Mouse (Mus musculus) lung, embryonic 16.5 days (tissue): ENCODE data around the gene Nynrin. TPM values are rescaled to one million over a fixed set of nuclear protein-coding genes. Genes with fewer than 3 reads are reported as not detected.

Experiments used
- polyA plus RNA-seq: library from polyadenylated mRNA; unstranded; fragments of >200 nt; fragmentation: Nextera tagmentation; extraction: Ambion mirVana; gene quantifications from 2 replicates; pipeline ENCODE4 v1.2.1, GENCODE M21; 2015

Nynrin gene
- polyA plus RNA-seq, 1 experiment from 2014 or later, result 18.8 TPM

Other genes starting within 250 kb of the Nynrin start
- gene Rec8, start 236.0 kb upstream of the Nynrin start, polyA plus RNA-seq, result 23.0 and 23.4 TPM in 2 replicates
- gene Ipo4, start 218.1 kb upstream of the Nynrin start, polyA plus RNA-seq, result 72.5 and 78.7 TPM in 2 replicates
- 1.5 and 1.8 TPM in 2 replicates for gene Gm49378, start 216.1 kb upstream of the Nynrin start, polyA plus RNA-seq
- 121 and 125 TPM in 2 replicates for gene Tm9sf1, start 210.2 kb upstream of the Nynrin start, polyA plus RNA-seq
- 0.73 and 0.74 TPM in 2 replicates for gene Tssk4, start 203.8 kb upstream of the Nynrin start, polyA plus RNA-seq
- gene Mdp1, start 193.5 kb upstream of the Nynrin start, polyA plus RNA-seq, result 52.0 and 57.0 TPM in 2 replicates
- 62.2 and 67.1 TPM in 2 replicates for gene Gmpr2, start 182.1 kb upstream of the Nynrin start, polyA plus RNA-seq
- gene Nedd8, start 181.9 kb upstream of the Nynrin start, polyA plus RNA-seq, result 499 and 508 TPM in 2 replicates
- 45.5 and 46.2 TPM in 2 replicates for gene Tinf2, start 172.2 kb upstream of the Nynrin start, polyA plus RNA-seq
- 3.2 and 6.0 TPM in 2 replicates for gene Tgm1, start 140.1 kb upstream of the Nynrin start, polyA plus RNA-seq
- gene Rabggta, start 131.7 kb upstream of the Nynrin start, polyA plus RNA-seq, result 34.2 and 35.0 TPM in 2 replicates
- gene Dhrs1, start 108.3 kb upstream of the Nynrin start, polyA plus RNA-seq, result 88.5 and 95.0 TPM in 2 replicates
- 32.6 and 37.8 TPM in 2 replicates for gene Nop9, start 108.3 kb upstream of the Nynrin start, polyA plus RNA-seq
- 1.0 and 1.5 TPM in 2 replicates for gene Cideb, start 95.6 kb upstream of the Nynrin start, polyA plus RNA-seq
- gene Ltb4r2, start 92.6 kb upstream of the Nynrin start, polyA plus RNA-seq, result 0.20 and 0.23 TPM in 2 replicates
- 2.6 and 3.5 TPM in 2 replicates for gene Ltb4r1, start 88.0 kb upstream of the Nynrin start, polyA plus RNA-seq
- gene Adcy4, start 69.9 kb upstream of the Nynrin start, polyA plus RNA-seq, result 20.0 and 20.8 TPM in 2 replicates
- gene Ripk3, start 65.1 kb upstream of the Nynrin start, polyA plus RNA-seq, result 38.9 and 40.8 TPM in 2 replicates
- gene Nfatc4, start 30.9 kb upstream of the Nynrin start, polyA plus RNA-seq, result 48.2 and 48.5 TPM in 2 replicates
- 1.1 and 1.2 TPM in 2 replicates for gene Cbln3, start 30.4 kb downstream of the Nynrin start, polyA plus RNA-seq
- gene Khnyn, start 30.9 kb downstream of the Nynrin start, polyA plus RNA-seq, result 17.8 and 19.5 TPM in 2 replicates
- 55.0 and 55.9 TPM in 2 replicates for gene Sdr39u1, start 46.3 kb downstream of the Nynrin start, polyA plus RNA-seq
- 6.5 and 8.9 TPM in 2 replicates for gene Cma1, start 90.7 kb downstream of the Nynrin start, polyA plus RNA-seq
- gene Cma2, start 97.0 kb downstream of the Nynrin start, polyA plus RNA-seq, result not detected in 2 replicates
- gene Mcpt1, start 164.0 kb downstream of the Nynrin start, polyA plus RNA-seq, result not detected in 2 replicates
- gene Mcpt9, start 176.5 kb downstream of the Nynrin start, polyA plus RNA-seq, result not detected in 2 replicates
- 0.20 TPM in 1 of 2 replicates, not detected in the other for gene Mcpt2, start 188.0 kb downstream of the Nynrin start, polyA plus RNA-seq
- gene Mcpt4, start 208.3 kb downstream of the Nynrin start, polyA plus RNA-seq, result 0.23 and 0.83 TPM in 2 replicates
- 0.79 and 1.0 TPM in 2 replicates for gene Mcpt8, start 231.3 kb downstream of the Nynrin start, polyA plus RNA-seq
- gene Ctsg, start 248.6 kb downstream of the Nynrin start, polyA plus RNA-seq, result 0.35 TPM in 1 of 2 replicates, not detected in the other